9 mouse cellular contexts compared by ENCODE assay signal in genomic region chr1:119503181-119503580, GRCm38 (mm10). TPM values are rescaled to one million over a fixed set of nuclear protein-coding genes. Genes with fewer than 3 reads are reported as not detected.
DNase-seq lines count a peak whose midpoint lies in the region; ATAC-seq and TF ChIP-seq lines count a peak whose summit lies in the region.
"Had no signal": no experiment of that assay in that cellular context is flagged by ENCODE, and none has a peak within 500 bp of the region (broad histone marks: within the 10 kb centered on the region; RNA-seq: fewer than 3 reads in every experiment).

No protein-coding gene starts in this region.

- peak overlapping the region; percentile 91 for H3K27ac ChIP-seq in gastrocnemius, adult 2 months
- H3K27ac ChIP-seq in heart, embryonic 16.5 days (ENCODE audit: low read length), result peak overlapping the region; percentile 93
- H3K27ac ChIP-seq in liver, embryonic 16.5 days (ENCODE audit: low read length), result no peak overlapping the region

- intact Hi-C loops in gastrocnemius, adult 2 months (cut with DNase I), result no loop called here
- intact Hi-C loops in gastrocnemius, postnatal 14 days (cut with DNase I; ENCODE audit: low total_unique reads), result no loop called here
- intact Hi-C loops in left cerebral cortex, postnatal 4 days (cut with DNase I), result no loop called here

- DNase-seq in gastrocnemius, adult 2 months, result no peak
- DNase-seq in gastrocnemius, postnatal 14 days, result no peak
- DNase-seq in ovary, postnatal 36 days (ENCODE audit: low spot score), result no peak
- DNase-seq in left cerebral cortex, postnatal 4 days, result no peak
- no peak for DNase-seq in thymus, postnatal 14 days
- DNase-seq: kidney, adult 9 months had no signal

- H3K4me2 ChIP-seq in heart, embryonic 16.5 days (ENCODE audit: low read depth, low read length), result peak overlapping the region; percentile 77
- peak overlapping the region; percentile 71 for H3K4me2 ChIP-seq in liver, embryonic 16.5 days (ENCODE audit: low read depth, low read length)

- 27% methylated on average over 3 of the region's 3 CpGs for WGBS in heart, embryonic 16.5 days
- 52% methylated on average over 3 of the region's 3 CpGs for WGBS in liver, embryonic 16.5 days (ENCODE audit: insufficient replicate concordance)

- no peaks in the 10 kb centered on the region for H3K36me3 ChIP-seq in E14TG2a.4 (ENCODE audit: insufficient read depth, low read length)
- H3K36me3 ChIP-seq in heart, embryonic 16.5 days (ENCODE audit: control insufficient read depth, insufficient read depth), result peaks cover 8% of the 10 kb centered on the region
- no peaks in the 10 kb centered on the region for H3K36me3 ChIP-seq in liver, embryonic 16.5 days (ENCODE audit: control insufficient read depth, insufficient read depth)

- TF ChIP-seq CTCF in gastrocnemius, adult 2 months (IDR thresholded peaks at IDR 0.05), result no peak
- TF ChIP-seq CTCF in E14TG2a.4 (conservative IDR thresholded peaks at IDR 0.05; ENCODE audit: low read length), result no peak

- peak overlapping the region; percentile 92 for H3K9ac ChIP-seq in heart, embryonic 16.5 days (ENCODE audit: low read length)
- H3K9ac ChIP-seq in liver, embryonic 16.5 days (ENCODE audit: low read depth, low read length), result no peak overlapping the region

- peaks cover 22% of the 10 kb centered on the region for H3K27me3 ChIP-seq in E14TG2a.4 (ENCODE audit: insufficient read depth, low read length)
- no peaks in the 10 kb centered on the region for H3K27me3 ChIP-seq in heart, embryonic 16.5 days (ENCODE audit: control insufficient read depth, insufficient read depth, low read length)
- no peaks in the 10 kb centered on the region for H3K27me3 ChIP-seq in liver, embryonic 16.5 days (ENCODE audit: control insufficient read depth, insufficient read depth, low read depth, low read length)

- H3K9me3 ChIP-seq in E14TG2a.4 (ENCODE audit: low read length), result peaks cover 9% of the 10 kb centered on the region
- 0 out of 2 replicates have a peak, but pooled peaks cover 3% of the 10 kb centered on the region for H3K9me3 ChIP-seq in heart, embryonic 16.5 days (replicated peaks; ENCODE audit: control insufficient read depth, low read length)
- no peaks in the 10 kb centered on the region for H3K9me3 ChIP-seq in liver, embryonic 16.5 days (replicated peaks; ENCODE audit: control insufficient read depth, low read length)

- H3K4me3 ChIP-seq in gastrocnemius, adult 2 months, result peak overlapping the region; percentile 98
- peak overlapping the region; percentile 94 for H3K4me3 ChIP-seq in E14TG2a.4 (replicated peaks; ENCODE audit: low read length)
- H3K4me3 ChIP-seq in heart, embryonic 16.5 days (ENCODE audit: low read length), result peak overlapping the region; percentile 85
- H3K4me3 ChIP-seq in liver, embryonic 16.5 days (ENCODE audit: low read depth, low read length), result peak overlapping the region; percentile 71

- no peak for ATAC-seq in heart, embryonic 16.5 days (replicated peaks; ENCODE audit: extremely low read depth, insufficient read depth, low FRiP score)
- ATAC-seq in liver, embryonic 16.5 days (ENCODE audit: low read depth), result no peak

- peaks cover 63% of the 10 kb centered on the region for H3K4me1 ChIP-seq in E14TG2a.4 (replicated peaks; ENCODE audit: low read depth, low read length)
- peaks cover 30% of the 10 kb centered on the region for H3K4me1 ChIP-seq in heart, embryonic 16.5 days (ENCODE audit: control insufficient read depth, insufficient read depth, low read length)
- peaks cover 32% of the 10 kb centered on the region for H3K4me1 ChIP-seq in liver, embryonic 16.5 days (ENCODE audit: control insufficient read depth, low read depth, low read length)

RNA-seq across cellular contexts. Expression of gene Ralb, which starts 1.4 kb away (rescaled TPM):
- 1 to 10 TPM; 6.7 to 7.8 TPM for total RNA-seq in gastrocnemius, adult 2 months (2021)
- total RNA-seq in gastrocnemius, postnatal 14 days (2021), result 10 to 100 TPM; 17.2 to 18.9 TPM
- polyA plus RNA-seq in heart, embryonic 16.5 days (2015; fragmentation: Nextera tagmentation; extraction: Ambion mirVana), result 130 and 140 TPM in 2 replicates
- polyA plus RNA-seq in liver, embryonic 16.5 days (2015; fragmentation: Nextera tagmentation; extraction: Ambion mirVana), result 38.0 and 40.5 TPM in 2 replicates
- 10 to 100 TPM; 42.5 to 43.0 TPM for total RNA-seq in left cerebral cortex, postnatal 4 days (2021)

RNA-seq across cellular contexts. Expression of gene Tmem185b, which starts 22.8 kb away (rescaled TPM):
- 1 to 10 TPM; 3.4 to 5.9 TPM for total RNA-seq in gastrocnemius, adult 2 months (2021)
- total RNA-seq in gastrocnemius, postnatal 14 days (2021), result 1 to 10 TPM; 5.5 to 5.9 TPM
- 24.7 and 25.8 TPM in 2 replicates for polyA plus RNA-seq in heart, embryonic 16.5 days (2015; fragmentation: Nextera tagmentation; extraction: Ambion mirVana)
- polyA plus RNA-seq in liver, embryonic 16.5 days (2015; fragmentation: Nextera tagmentation; extraction: Ambion mirVana), result 7.3 and 7.6 TPM in 2 replicates
- total RNA-seq in left cerebral cortex, postnatal 4 days (2021), result 10 to 100 TPM; 14.1 to 15.3 TPM
